Mouse (Mus musculus): ENCODE measurements around the gene Lsp1. TPM values are rescaled to one million over a fixed set of nuclear protein-coding genes. Genes with fewer than 3 reads are reported as not detected.
A peak's percentile ranks its signal among the peaks of the same experiment; 100 is the strongest.

The Lsp1 gene
- polyA plus RNA-seq, 1 experiment from 2014 or later, result 24.5 TPM

DNA sequence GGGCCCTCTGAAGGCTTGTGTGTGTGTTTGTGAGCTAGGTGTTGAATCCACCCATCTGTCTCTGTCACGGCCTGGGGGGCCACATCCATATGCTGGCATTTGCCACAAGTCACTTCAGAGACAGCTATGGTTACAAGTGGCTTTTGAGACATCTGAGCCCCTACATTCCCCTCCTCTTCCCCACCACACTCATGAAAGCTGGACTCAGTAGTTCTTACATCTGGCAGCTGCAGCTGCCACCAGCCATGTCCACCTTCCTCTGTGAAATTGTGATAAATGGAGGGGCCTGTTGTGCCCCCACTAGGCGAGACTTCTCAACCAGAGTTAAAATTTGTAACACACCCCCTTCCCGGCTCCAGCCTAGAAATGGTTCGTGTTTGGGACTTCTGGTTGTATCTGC, 77.7 kb downstream of the Lsp1 start:
- no peak for ATAC-seq (ENCODE audit: insufficient read depth)
- WGBS (ENCODE audit: insufficient replicate concordance), result 42% methylated on average over 4 of the region's 4 CpGs
- Histone ChIP-seq H3K27me3 (no peaks in the 10 kb centered on the region), H3K36me3 (replicated peaks) (peaks cover 9% of the 10 kb centered on the region; the same call in 1 of the 2 replicates), H3K4me2 (no peak overlapping the region), H3K27ac (replicated peaks) (peak overlapping the region; percentile 29), H3K9ac (no peak overlapping the region), H3K4me3 (replicated peaks) (no peak overlapping the region), H3K4me1 (replicated peaks) (peaks cover 56% of the 10 kb centered on the region), H3K9me3 (replicated peaks) (no peaks in the 10 kb centered on the region)

DNA sequence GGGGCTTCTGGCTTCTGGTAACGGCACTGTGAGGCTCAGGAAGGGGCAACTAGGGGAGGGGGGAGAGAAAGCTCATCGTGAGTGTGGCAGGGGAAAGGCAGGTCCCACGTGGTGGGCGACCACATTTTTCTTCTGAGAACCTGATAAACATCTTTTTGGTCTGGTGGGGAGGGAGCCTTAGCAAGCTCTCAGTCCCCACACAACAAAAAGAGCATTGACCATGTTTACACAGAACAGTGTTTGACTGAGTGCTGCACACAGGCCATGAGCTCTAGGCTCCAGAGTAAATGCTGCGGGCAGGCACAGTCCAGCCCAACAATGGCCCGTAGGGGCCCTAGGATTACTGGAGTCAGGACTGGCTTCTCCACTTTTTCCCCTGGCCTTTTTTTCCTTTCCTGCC, 78.2 kb downstream of the Lsp1 start:
- H3K4me2 ChIP-seq, result no peak overlapping the region
- WGBS (ENCODE audit: insufficient replicate concordance), result 32% methylated on average over 6 of the region's 6 CpGs
- H3K27ac ChIP-seq (replicated peaks), result peak overlapping the region; percentile 29
- no peak overlapping the region for H3K4me3 ChIP-seq (replicated peaks)
- no peak overlapping the region for H3K9ac ChIP-seq
- H3K9me3 ChIP-seq (replicated peaks), result no peaks in the 10 kb centered on the region
- peaks cover 9% of the 10 kb centered on the region; the same call in 1 of the 2 replicates for H3K36me3 ChIP-seq (replicated peaks)
- no peak for ATAC-seq (ENCODE audit: insufficient read depth)
- peaks cover 52% of the 10 kb centered on the region for H3K4me1 ChIP-seq (replicated peaks)
- no peaks in the 10 kb centered on the region for H3K27me3 ChIP-seq

DNA sequence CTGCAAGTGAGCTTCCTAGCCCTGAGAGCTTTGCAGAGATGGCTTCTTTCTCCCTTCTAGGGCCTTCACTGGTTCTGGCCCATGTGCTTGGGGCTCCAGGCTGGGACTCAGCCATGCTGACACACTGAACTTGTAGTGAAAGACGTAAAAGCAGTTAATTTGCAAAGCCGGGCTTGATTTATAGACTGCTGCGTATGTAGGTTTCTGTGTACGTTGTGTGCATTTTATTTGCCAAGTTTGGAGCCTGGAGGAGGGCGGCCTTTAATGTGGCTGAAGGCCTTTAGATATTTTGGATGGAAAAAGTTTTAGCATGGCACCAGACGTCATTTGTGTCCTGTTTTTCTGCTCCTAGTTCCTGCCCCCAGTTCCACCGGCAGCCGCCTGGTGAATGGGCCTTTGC, 79.2 kb downstream of the Lsp1 start:
- Histone ChIP-seq H3K4me2 (no peak overlapping the region), H3K4me3 (replicated peaks) (no peak overlapping the region), H3K27me3 (no peaks in the 10 kb centered on the region), H3K4me1 (replicated peaks) (peaks cover 41% of the 10 kb centered on the region), H3K27ac (replicated peaks) (no peak overlapping the region), H3K9me3 (replicated peaks) (no peaks in the 10 kb centered on the region), H3K36me3 (replicated peaks) (peaks cover 9% of the 10 kb centered on the region; the same call in 1 of the 2 replicates), H3K9ac (no peak overlapping the region)
- ATAC-seq (ENCODE audit: insufficient read depth), result no peak
- 65% methylated on average over 8 of the region's 8 CpGs for WGBS (ENCODE audit: insufficient replicate concordance)

DNA sequence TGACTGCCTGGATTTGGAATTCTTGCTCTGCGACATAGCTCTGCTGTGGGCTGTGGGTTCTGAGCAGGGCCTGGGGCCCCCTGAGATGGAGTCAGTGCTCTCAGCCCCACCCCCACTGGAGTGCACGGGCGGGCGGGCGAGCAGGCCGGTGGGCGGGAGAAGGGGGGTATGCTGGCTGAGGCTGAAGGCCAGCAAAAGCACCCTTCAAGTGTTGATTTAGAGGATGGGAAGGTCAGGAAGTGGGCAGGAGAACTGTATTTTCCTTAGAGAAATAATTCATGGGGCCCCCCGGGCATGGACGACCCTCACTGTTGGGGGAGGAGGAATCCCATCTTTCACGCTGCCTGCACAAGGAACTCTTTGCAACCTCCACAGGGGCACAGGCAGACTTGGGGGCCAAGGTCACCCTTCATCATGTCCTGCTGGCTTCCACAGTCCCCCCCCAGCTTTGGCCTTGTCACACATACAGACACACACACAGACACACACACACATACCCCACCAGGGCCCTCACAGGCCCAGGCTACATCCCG, 82.2 kb downstream of the Lsp1 start:
- WGBS (ENCODE audit: insufficient replicate concordance), result 55% methylated on average over 11 of the region's 11 CpGs
- Histone ChIP-seq H3K9me3 (replicated peaks) (no peaks in the 10 kb centered on the region), H3K27ac (replicated peaks) (no peak overlapping the region), H3K27me3 (no peaks in the 10 kb centered on the region), H3K36me3 (replicated peaks) (peaks cover 7% of the 10 kb centered on the region; the same call in 1 of the 2 replicates), H3K4me2 (no peak overlapping the region), H3K9ac (no peak overlapping the region), H3K4me1 (replicated peaks) (peaks cover 27% of the 10 kb centered on the region), H3K4me3 (replicated peaks) (no peak overlapping the region)
- ATAC-seq (ENCODE audit: insufficient read depth), result no peak

Other genes with a start within 250 kb of the Lsp1 start
- gene Gm7579, start 248.9 kb upstream of the Lsp1 start, polyA plus RNA-seq (2015; fragmentation: Nextera tagmentation; extraction: Ambion mirVana), result not detected in 2 replicates
- not detected in 2 replicates for gene Krtap5-5, start 230.8 kb upstream of the Lsp1 start, polyA plus RNA-seq (2015; fragmentation: Nextera tagmentation; extraction: Ambion mirVana)
- gene Gm40460, start 219.7 kb upstream of the Lsp1 start, polyA plus RNA-seq (2015; fragmentation: Nextera tagmentation; extraction: Ambion mirVana), result not detected in 2 replicates
- gene Gm2431, start 202.5 kb upstream of the Lsp1 start, polyA plus RNA-seq (2015; fragmentation: Nextera tagmentation; extraction: Ambion mirVana), result not detected in 2 replicates
- not detected in 2 replicates for gene Gm4559, start 186.4 kb upstream of the Lsp1 start, polyA plus RNA-seq (2015; fragmentation: Nextera tagmentation; extraction: Ambion mirVana)
- gene Krtap5-1, start 163.7 kb upstream of the Lsp1 start, polyA plus RNA-seq (2015; fragmentation: Nextera tagmentation; extraction: Ambion mirVana), result not detected in 2 replicates
- not detected in 2 replicates for gene Krtap5-4, start 157.3 kb upstream of the Lsp1 start, polyA plus RNA-seq (2015; fragmentation: Nextera tagmentation; extraction: Ambion mirVana)
- gene Ifitm10, start 87.1 kb upstream of the Lsp1 start, polyA plus RNA-seq (2015; fragmentation: Nextera tagmentation; extraction: Ambion mirVana), result 1.9 and 2.1 TPM in 2 replicates
- 0.54 and 0.78 TPM in 2 replicates for gene Gm49369, start 78.1 kb upstream of the Lsp1 start, polyA plus RNA-seq (2015; fragmentation: Nextera tagmentation; extraction: Ambion mirVana)
- 377 and 446 TPM in 2 replicates for gene Ctsd, start 72.8 kb upstream of the Lsp1 start, polyA plus RNA-seq (2015; fragmentation: Nextera tagmentation; extraction: Ambion mirVana)
- 0.13 TPM in 1 of 2 replicates, not detected in the other for gene Syt8, start 26.0 kb upstream of the Lsp1 start, polyA plus RNA-seq (2015; fragmentation: Nextera tagmentation; extraction: Ambion mirVana)
- 17.6 and 29.3 TPM in 2 replicates for gene Tnni2, start 19.0 kb upstream of the Lsp1 start, polyA plus RNA-seq (2015; fragmentation: Nextera tagmentation; extraction: Ambion mirVana)
- gene Tnnt3, start 38.0 kb downstream of the Lsp1 start, polyA plus RNA-seq (2015; fragmentation: Nextera tagmentation; extraction: Ambion mirVana), result 14.3 and 24.5 TPM in 2 replicates
- 9.8 and 11.9 TPM in 2 replicates for gene Mrpl23, start 71.9 kb downstream of the Lsp1 start, polyA plus RNA-seq (2015; fragmentation: Nextera tagmentation; extraction: Ambion mirVana)
- 619 and 685 TPM in 2 replicates for gene Igf2, start 206.0 kb downstream of the Lsp1 start, polyA plus RNA-seq (2015; fragmentation: Nextera tagmentation; extraction: Ambion mirVana)
- 0.08 TPM in 1 of 2 replicates, not detected in the other for gene Gm49394, start 209.1 kb downstream of the Lsp1 start, polyA plus RNA-seq (2015; fragmentation: Nextera tagmentation; extraction: Ambion mirVana)